Mouse (Mus musculus) heart, postnatal 0 days (tissue): ENCODE measurements at regions not wholly inside any gene's neighbourhood (a gene's known extent, or its start where the extent isn't known, plus 50 kb on each side); places are given as distances from the start of the nearest gene placed in this dataset.

ENCODE experiments used
- CTCF ChIP-seq: IDR thresholded peaks from 2 replicates; pipeline ENCODE4 v1.5.1; 2016; ENCODE audit warnings: antibody characterized with exemption, control low read depth, low read depth
- EP300 ChIP-seq: IDR thresholded peaks from 2 replicates; pipeline ENCODE4 v1.6.1; 2016; ENCODE audit warnings: antibody characterized with exemption, low read depth

- TF ChIP-seq CTCF, result no peak
- no peak for TF ChIP-seq EP300
These were observed 271.8 kb upstream of the Mad2l1 start for GRCm38 (mm10) chr6:66263429-66263828.
